Mouse (Mus musculus) testis, postnatal 10 days (tissue): ENCODE measurements around the gene Tmem183a.

ENCODE experiments used
- DNase-seq: peaks from one replicate; pipeline ENCODE4 v3.0.0; 2021; ENCODE audit warnings: low spot score

The Tmem183a gene

GRCm38 (mm10) chr1:134361857-134362212, at the start of gene Tmem183a:
Tmem183a (minus strand) TSS chr1:134361979.
- peak; percentile 97 for DNase-seq

DNA sequence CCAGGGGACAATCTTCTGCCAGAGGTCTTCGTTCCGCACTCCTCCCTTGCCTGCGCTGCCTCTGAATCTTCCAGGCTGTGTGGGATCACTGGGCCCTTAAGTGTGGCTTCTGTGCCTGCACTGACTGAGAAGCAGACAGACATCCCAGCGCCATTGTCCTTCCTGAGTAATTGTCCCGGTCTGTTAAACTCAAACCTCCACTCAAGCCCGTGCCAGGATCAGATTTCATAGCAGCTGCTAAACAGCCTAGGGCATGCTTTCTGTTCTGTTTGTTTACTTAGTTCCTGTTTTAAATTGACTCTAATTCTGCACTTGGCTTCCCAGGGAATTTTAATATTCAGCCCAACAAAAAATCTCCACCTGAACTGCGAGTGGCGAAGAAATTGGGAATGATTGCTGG, 46.3 kb upstream of the Tmem183a start:
- DNase-seq, result no peak

DNA sequence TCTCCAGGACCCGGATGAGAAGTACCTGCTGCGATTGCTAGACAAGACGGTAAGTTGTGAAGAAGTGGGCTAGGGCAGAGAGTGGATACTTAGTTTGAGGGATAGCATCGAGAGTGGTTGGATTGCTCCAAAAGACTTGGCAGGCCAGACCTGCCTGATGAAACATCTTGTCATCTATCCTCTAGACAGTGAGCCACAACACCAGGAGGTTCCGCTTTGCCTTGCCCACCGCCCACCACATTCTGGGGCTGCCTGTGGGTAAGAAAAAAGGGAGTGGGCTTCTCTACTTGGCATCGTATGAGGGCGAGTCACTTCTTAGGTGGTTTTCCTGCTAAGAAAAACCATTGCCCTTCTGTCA, 44.6 kb upstream of the Tmem183a start:
- no peak for DNase-seq

GRCm38 (mm10) chr1:134405509-134406413, 44.0 kb upstream of the Tmem183a start, which contains the start of gene Cyb5r1:
Cyb5r1 (plus strand) TSS chr1:134405559.
- peak; percentile 89 for DNase-seq

DNA sequence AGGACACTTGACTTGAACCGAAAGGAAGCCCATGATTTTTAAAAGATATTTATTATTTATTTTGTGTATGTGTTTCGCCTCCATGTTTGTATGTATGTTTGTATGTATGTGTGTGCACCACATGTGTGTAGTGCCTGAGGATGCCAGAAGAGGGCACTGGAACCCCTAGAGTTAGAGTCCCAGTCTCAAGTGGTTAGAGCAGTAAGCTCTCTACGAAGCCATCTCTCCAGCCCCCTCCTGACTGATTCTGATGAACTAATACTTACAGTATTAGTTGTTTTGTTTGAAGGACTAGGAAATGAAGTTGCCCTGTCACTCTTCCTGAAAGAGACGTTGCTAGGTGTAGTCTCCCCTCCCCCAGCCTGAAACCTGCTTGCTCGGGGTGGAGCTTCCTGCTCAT, 38.0 kb upstream of the Tmem183a start:
- DNase-seq, result no peak

- DNase-seq, result no peak
Measured at GRCm38 (mm10) chr1:134398210-134398609, 36.4 kb upstream of the Tmem183a start.

DNA sequence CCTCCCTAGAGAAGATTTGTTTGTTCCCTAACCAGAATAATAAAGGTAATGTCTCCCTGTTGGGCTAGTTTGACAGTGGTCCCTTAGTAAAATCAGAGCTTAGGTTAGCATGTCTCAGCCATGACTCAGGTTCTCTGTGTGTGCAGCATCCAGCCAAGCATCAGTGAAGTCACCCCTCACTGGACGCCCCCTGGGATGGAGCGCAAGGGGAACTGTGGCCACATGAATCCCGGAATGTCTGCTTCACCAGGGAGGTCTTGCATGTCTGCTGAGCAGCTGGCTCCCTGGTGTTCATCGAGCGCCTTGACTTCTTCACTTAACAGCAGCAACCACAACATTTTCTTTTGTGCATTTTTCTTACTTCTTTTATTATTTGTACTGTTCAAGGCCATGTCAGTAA, 32.0 kb upstream of the Tmem183a start:
- no peak for DNase-seq

GRCm38 (mm10) chr1:134385666-134386065, 23.9 kb upstream of the Tmem183a start, which contains the start of gene 4933406M09Rik:
4933406M09Rik (plus strand) TSS chr1:134385940.
- no peak for DNase-seq

DNA sequence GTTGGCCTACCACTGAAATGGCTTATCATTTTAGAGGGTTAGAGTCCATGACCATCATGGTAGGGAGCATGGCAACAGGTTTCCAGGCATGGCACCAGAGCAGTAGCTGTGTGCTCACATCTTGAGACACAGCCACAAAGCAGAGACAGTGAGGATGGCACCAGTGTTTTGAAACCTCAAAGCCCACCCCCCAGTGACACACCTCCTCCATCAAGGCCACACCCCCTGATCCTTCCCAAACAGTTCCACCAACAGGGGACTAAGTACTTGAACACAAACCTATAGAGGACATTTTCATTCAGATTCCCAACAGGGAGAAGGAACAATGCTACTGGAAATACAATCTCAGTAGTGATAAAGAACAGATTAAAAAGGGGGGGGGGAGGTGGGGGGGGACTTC, 23.4 kb upstream of the Tmem183a start:
- DNase-seq, result no peak

GRCm38 (mm10) chr1:134384581-134384980, 22.8 kb upstream of the Tmem183a start:
- no peak for DNase-seq

DNA sequence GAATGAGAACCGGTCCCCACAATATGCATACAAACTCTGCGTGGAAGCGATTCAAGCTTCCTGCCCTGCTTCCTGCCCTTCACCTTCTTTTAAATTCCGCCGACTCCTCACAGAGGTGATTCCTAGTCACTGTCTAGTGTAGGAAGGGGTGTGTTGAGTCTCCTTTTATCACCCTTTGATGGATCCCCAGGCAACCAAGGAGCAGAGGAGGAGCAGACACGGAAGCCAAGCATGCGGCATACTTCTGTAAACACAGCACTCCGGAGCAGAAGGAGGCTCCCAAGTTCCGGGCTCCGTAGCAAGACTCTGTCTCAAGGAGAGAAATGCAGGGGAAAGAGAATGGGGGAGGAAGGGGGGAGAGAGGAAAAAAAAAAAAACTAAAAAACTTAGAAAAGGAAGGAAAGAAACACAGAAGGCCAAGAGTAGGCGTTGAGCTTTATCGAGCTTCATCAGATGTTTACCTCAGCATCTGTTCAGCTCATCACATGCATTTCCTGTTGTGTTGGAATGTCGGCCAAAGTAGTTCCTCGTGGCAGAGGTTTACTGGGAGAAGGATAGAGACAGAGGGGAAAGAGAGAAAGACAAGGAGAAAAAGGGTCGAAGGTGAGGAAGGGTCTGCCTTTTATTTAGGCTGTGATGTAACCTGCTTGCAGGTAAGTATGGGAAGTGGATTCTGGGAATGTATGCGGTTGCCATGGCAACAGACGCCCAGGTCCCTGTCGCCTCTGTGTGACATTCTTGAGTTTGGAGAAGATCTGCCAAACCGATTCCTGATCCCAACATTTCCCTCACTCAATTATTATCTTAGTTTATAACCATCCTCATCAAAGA, 20.2 kb upstream of the Tmem183a start:
- no peak for DNase-seq

DNA sequence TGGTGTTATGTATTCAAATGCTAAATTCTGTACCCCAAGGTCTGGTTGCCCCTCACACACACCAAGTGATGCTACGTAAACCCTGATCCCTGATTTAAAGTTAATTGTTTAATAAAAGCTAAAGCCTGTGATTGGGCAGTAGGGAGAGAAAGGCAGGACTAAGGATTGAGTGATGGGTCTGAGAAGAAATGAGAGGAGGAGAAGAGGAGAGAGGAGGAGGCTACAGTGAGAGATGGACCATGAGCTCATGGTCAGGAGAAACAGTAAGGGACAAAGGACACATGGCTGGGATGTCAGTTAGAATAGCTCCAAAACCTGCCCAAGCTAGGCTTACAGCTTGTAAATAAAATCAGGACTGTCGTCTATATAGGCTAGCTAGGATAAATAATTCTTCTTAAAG, 19.3 kb upstream of the Tmem183a start:
- no peak for DNase-seq

- DNase-seq, result no peak
Measured at GRCm38 (mm10) chr1:134374124-134374523, 12.3 kb upstream of the Tmem183a start.

- peak; percentile 88 for DNase-seq
Measured at GRCm38 (mm10) chr1:134368777-134369337, 7.1 kb upstream of the Tmem183a start.

- no peak for DNase-seq
Measured at GRCm38 (mm10) chr1:134365491-134365890, 3.7 kb upstream of the Tmem183a start.

DNA sequence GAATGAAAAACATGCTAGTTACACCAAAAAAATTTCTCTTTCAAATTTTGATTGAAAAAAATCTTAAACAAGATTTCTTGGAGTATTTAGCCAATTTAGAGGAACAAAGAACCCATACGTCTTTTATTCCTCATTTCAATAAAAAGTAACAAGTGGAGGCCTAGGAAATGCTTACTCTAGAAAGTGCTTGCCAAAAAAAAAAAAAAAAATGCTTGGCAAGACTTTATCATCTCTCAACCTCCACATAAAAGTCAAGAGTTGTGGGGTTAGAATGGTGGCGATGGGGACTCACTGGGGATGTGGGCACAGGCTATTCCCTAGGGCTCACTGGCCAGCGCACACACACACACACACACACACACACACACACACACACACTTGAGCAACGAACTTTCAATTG, 1.4 kb upstream of the Tmem183a start:
- no peak for DNase-seq

DNA sequence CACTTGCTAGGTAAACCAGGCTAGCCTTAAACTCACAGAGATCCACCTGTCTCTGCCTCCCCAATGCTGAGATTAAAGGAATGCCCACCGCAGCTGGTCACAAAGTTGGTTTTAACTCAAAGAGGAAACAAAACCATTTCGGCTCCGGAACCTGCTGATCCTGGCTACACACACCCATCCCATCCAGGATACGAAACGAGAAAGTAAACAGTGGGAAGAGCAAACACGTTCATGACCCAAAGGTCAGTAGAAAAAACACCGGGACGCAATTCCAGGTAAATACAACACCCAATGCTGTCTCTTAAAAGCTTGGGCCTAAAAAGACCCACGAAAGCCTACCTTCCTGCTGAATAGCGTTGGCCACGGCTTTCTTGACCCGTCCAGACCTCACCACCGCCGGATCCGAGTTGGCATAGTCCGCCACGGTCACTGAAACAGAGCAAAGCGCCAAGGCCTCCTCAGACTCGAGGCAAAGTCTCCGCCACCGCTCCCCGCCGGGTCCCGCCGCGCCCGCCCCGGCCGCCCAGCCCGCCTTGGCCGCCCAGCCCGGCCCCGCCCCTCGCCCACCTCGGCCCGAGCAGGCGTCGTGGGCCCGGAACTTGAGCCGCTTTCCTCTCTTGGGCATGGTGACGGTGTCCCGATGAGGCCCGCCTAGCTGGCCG, 453 bp downstream of the Tmem183a start:
- peak; percentile 25 for DNase-seq

DNA sequence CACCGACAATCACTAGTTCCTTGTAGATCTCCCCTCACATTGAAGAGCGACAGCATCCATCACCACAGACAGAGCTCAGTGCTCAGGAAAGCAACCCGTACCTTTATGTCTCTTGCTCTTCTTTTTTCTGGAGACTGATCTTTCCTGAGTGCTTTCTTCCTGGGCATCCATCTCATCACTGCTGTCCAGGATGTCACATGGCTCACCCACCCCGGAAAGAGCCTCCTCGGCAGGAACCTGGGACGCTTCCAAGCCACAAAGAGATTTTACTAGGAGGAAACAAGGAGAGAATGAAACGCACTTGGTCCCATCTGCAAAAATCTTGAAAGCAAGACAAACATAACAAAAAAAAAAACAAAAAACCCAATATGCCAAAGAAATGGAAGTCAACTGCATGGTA, 1.1 kb downstream of the Tmem183a start:
- peak; percentile 41 for DNase-seq

- DNase-seq, result peak; percentile 23
Measured at GRCm38 (mm10) chr1:134357461-134357860, 4.3 kb downstream of the Tmem183a start.

DNA sequence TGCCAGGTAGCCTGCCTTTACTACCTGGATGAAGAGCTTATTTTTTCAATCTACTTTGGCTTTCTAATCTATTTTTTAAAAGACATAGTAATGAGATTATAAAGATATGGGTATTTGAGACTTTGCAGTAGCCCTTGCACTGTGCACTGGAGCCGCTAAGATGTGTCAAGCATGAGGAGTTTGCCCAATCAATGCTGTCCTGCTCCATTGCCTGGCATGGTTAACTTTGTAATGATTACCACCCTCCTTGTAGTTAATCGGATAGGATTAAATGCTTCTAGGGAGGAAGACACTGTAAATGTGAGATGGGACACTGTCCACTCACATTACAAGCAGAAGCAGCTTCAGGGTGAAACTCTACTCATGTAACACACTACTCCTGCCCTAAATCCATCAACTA, 8.5 kb downstream of the Tmem183a start:
- DNase-seq, result no peak

DNA sequence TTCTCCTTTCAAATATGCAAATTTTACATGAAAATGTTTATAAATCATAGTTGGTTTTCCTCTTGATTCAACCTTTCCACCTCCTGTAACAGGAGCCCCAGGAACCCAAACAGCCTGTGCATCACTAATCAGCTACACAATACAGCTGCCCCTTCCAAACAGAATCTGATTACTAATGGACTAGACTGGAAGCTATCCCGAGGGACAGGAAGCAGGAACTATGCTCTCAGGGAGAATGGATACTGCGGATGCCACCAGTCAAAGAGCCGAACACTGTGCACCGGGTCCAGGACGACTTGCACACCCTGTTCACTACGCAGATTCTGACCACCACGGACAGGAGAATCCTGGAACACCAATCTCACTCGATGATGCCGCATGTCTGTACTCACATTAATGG, 14.0 kb downstream of the Tmem183a start:
- peak; percentile 26 for DNase-seq

GRCm38 (mm10) chr1:134345075-134345474, 16.7 kb downstream of the Tmem183a start:
- no peak for DNase-seq
